ENCODE assay signal across 17 mouse cellular contexts in the genomic region with DNA sequence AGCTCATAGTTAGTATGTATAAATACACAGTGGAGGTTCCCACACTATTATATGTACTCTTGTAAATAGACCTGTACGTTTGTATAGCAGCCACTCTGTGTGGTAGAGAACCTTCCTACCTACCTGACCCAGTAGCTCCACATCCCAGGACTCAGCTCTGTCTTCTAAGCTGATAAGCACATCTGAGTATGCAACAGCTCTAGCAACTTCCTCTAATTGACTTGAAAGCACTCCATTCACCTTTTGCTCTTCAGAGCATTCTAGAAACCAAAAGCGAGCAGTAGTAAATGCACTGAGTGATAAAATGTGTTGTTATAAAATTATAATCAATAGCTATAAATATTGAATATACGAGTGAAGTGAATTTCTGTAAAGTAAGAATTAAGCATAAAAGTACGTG. TPM values are rescaled to one million over a fixed set of nuclear protein-coding genes. Genes with fewer than 3 reads are reported as not detected.
DNase-seq lines count a peak whose midpoint lies in the region; ATAC-seq and TF ChIP-seq lines count a peak whose summit lies in the region.
"Had no signal": no experiment of that assay in that cellular context is flagged by ENCODE, and none has a peak within 500 bp of the region (broad histone marks: within the 10 kb centered on the region; RNA-seq: fewer than 3 reads in every experiment).

No protein-coding gene starts in this region.

- H3K36me3 ChIP-seq in liver, embryonic 15.5 days (replicated peaks) = no peaks in the 10 kb centered on the region
- 0 out of 2 replicates have a peak, but pooled peaks cover 3% of the 10 kb centered on the region for H3K36me3 ChIP-seq in liver, embryonic 12.5 days
- H3K36me3 ChIP-seq in MEL (ENCODE audit: control insufficient read depth in 1 of 2, insufficient read depth in 2 of 2, low read length in 2 of 2) = peaks cover 0 to 40% of the 10 kb centered on the region in 2 experiments; a peak in 2 of 4 replicates
- H3K36me3 ChIP-seq: embryonic facial prominence, embryonic 10.5 days; forebrain, embryonic 12.5 days; heart, embryonic 12.5 days had no signal

- H3K27me3 ChIP-seq in liver, embryonic 15.5 days = no peaks in the 10 kb centered on the region
- peaks cover 5% of the 10 kb centered on the region for H3K27me3 ChIP-seq in liver, embryonic 12.5 days (replicated peaks)
- no peaks in the 10 kb centered on the region for H3K27me3 ChIP-seq in MEL (ENCODE audit: control insufficient read depth in 1 of 2, insufficient read depth in 2 of 2, low read length in 2 of 2)
- H3K27me3 ChIP-seq: forebrain, embryonic 12.5 days; heart, embryonic 12.5 days; hindbrain, embryonic 13.5 days; kidney, embryonic 15.5 days had no signal

- no peaks in the 10 kb centered on the region for H3K9me3 ChIP-seq in liver, embryonic 15.5 days (replicated peaks)
- no peaks in the 10 kb centered on the region for H3K9me3 ChIP-seq in liver, embryonic 12.5 days (replicated peaks)
- no peaks in the 10 kb centered on the region for H3K9me3 ChIP-seq in MEL (replicated peaks; ENCODE audit: insufficient read depth, low read length)
- H3K9me3 ChIP-seq: embryonic facial prominence, embryonic 10.5 days; forebrain, embryonic 12.5 days; heart, embryonic 12.5 days; hindbrain, embryonic 13.5 days; kidney, embryonic 15.5 days had no signal

- no peak for ATAC-seq in liver, embryonic 15.5 days (ENCODE audit: insufficient read depth)
- no peak for ATAC-seq in liver, embryonic 12.5 days
- 0 out of 2 replicates have a peak, but pooled peaks have one; percentile 15 for ATAC-seq in common myeloid progenitor, adult 5-6 weeks (replicated peaks; ENCODE audit: low read depth, poor library complexity, severe bottlenecking)
- ATAC-seq in megakaryocyte progenitor cell, adult 5-6 weeks (replicated peaks; ENCODE audit: poor library complexity) = 0 out of 2 replicates have a peak, but pooled peaks have one; percentile 14

- intact Hi-C loops in left cerebral cortex, postnatal 36 days (cut with DNase I) = no loop called here

- no peak for TF ChIP-seq CTCF in MEL (IDR thresholded peaks at IDR 0.05 in 2 of 3, conservative IDR thresholded peaks at IDR 0.05 in 1 of 3; ENCODE audit: control insufficient read depth in 1 of 3, insufficient read depth in 1 of 3, low read depth in 2 of 3, low read length in 3 of 3, poor library complexity in 1 of 3, severe bottlenecking in 1 of 3)

- H3K27ac ChIP-seq in liver, embryonic 15.5 days (replicated peaks) = peak overlapping the region; percentile 48; the same call in 1 of the 2 replicates
- H3K27ac ChIP-seq in liver, embryonic 12.5 days = no peak overlapping the region
- peak overlapping the region; percentile 58 for H3K27ac ChIP-seq in MEL (ENCODE audit: control insufficient read depth, low read depth, low read length)
- H3K27ac ChIP-seq: embryonic facial prominence, embryonic 10.5 days; forebrain, embryonic 12.5 days; hindbrain, embryonic 13.5 days; kidney, embryonic 15.5 days had no signal

- H3K4me1 ChIP-seq in liver, embryonic 15.5 days (replicated peaks) = peaks cover 40% of the 10 kb centered on the region
- H3K4me1 ChIP-seq in liver, embryonic 12.5 days = peaks cover 47% of the 10 kb centered on the region
- H3K4me1 ChIP-seq in MEL (ENCODE audit: control insufficient read depth in 1 of 2, insufficient read depth in 2 of 2, low read length in 2 of 2) = peaks cover 22 to 28% of the 10 kb centered on the region in 2 experiments
- H3K4me1 ChIP-seq: kidney, embryonic 15.5 days had no signal

- no peaks in the 10 kb centered on the region for H3K79me2 ChIP-seq in MEL (ENCODE audit: control insufficient read depth, insufficient read depth, low read length, poor library complexity)

- no peak for TF ChIP-seq RAD21 in MEL (IDR thresholded peaks at IDR 0.05; ENCODE audit: low read depth, low read length)

- H3K9ac ChIP-seq in liver, embryonic 15.5 days = no peak overlapping the region
- no peak overlapping the region for H3K9ac ChIP-seq in liver, embryonic 12.5 days
- no peak overlapping the region for H3K9ac ChIP-seq in MEL (ENCODE audit: control insufficient read depth, low read depth, low read length, poor library complexity, severe bottlenecking)
- H3K9ac ChIP-seq: forebrain, embryonic 12.5 days; heart, embryonic 12.5 days; hindbrain, embryonic 13.5 days; kidney, embryonic 15.5 days had no signal

- 44% methylated on average over 4 of the region's 4 CpGs for WGBS in liver, embryonic 15.5 days (ENCODE audit: insufficient replicate concordance)
- WGBS in liver, embryonic 12.5 days (ENCODE audit: insufficient replicate concordance) = 42% methylated on average over 4 of the region's 4 CpGs

- no peak overlapping the region for H3K4me2 ChIP-seq in liver, embryonic 15.5 days
- no peak overlapping the region for H3K4me2 ChIP-seq in liver, embryonic 12.5 days
- H3K4me2 ChIP-seq: forebrain, embryonic 12.5 days; heart, embryonic 12.5 days; hindbrain, embryonic 13.5 days; kidney, embryonic 15.5 days had no signal

- TF ChIP-seq POLR2A in MEL (IDR thresholded peaks at IDR 0.05; ENCODE audit: control insufficient read depth in 1 of 2, insufficient read depth in 1 of 2, low read depth in 1 of 2, low read length in 2 of 2, poor library complexity in 1 of 2) = no peak

- no peak overlapping the region for H3K4me3 ChIP-seq in liver, embryonic 15.5 days (replicated peaks)
- H3K4me3 ChIP-seq in liver, embryonic 12.5 days = no peak overlapping the region
- H3K4me3 ChIP-seq in MEL (ENCODE audit: control insufficient read depth in 1 of 2, insufficient read depth in 1 of 2, low read depth in 2 of 2, low read length in 2 of 2) = no peak overlapping the region
- H3K4me3 ChIP-seq: embryonic facial prominence, embryonic 10.5 days; forebrain, embryonic 12.5 days; heart, embryonic 12.5 days; hindbrain, embryonic 13.5 days; kidney, embryonic 15.5 days had no signal

- TF ChIP-seq EP300 in MEL (IDR thresholded peaks at IDR 0.05; ENCODE audit: low read depth in 1 of 2, low read length in 2 of 2) = peak; percentile 47 to 82

- peak; percentile 74 for DNase-seq in MEL (ENCODE audit: low read depth, low spot score)
- no peak for DNase-seq in left cerebral cortex, adult 9 months (ENCODE audit: low spot score in 2 of 2)
- DNase-seq in left cerebral cortex, postnatal 36 days (ENCODE audit: low spot score in 2 of 2) = no peak
- DNase-seq: cerebellum, adult 2 months; cerebellum, postnatal 36 days; retina, postnatal 1 day; right cerebral cortex, postnatal 4 days; thymus, postnatal 25 days had no signal

TF ChIP-seq in MEL, 35 proteins besides CTCF, POLR2A, EP300 and RAD21:
- peak; percentile 82 for TF ChIP-seq GATA1 (IDR thresholded peaks at IDR 0.05; ENCODE audit: low read depth, low read length)
- no peak for TF ChIP-seq MYC (IDR thresholded peaks at IDR 0.05; ENCODE audit: low read depth, low read length)
- no peak for TF ChIP-seq CHD2 (IDR thresholded peaks at IDR 0.05; ENCODE audit: low read length)
- peak; percentile 58; the same call in 1 of the 2 replicates for TF ChIP-seq JUND (IDR thresholded peaks at IDR 0.05; ENCODE audit: low read depth, low read length)
- no peak for TF ChIP-seq MAX (IDR thresholded peaks at IDR 0.05; ENCODE audit: low read length)
- TF ChIP-seq MAFK (IDR thresholded peaks at IDR 0.05; ENCODE audit: borderline replicate concordance, low read depth, low read length) = no peak
- peak; percentile 28; the same call in 1 of the 2 replicates for TF ChIP-seq ETS1 (IDR thresholded peaks at IDR 0.05; ENCODE audit: low read depth, low read length)
- TF ChIP-seq MXI1 (IDR thresholded peaks at IDR 0.05; ENCODE audit: low read depth, low read length) = no peak
- TF ChIP-seq MAZ (IDR thresholded peaks at IDR 0.05; ENCODE audit: low read depth, low read length) = no peak
- TF ChIP-seq TAL1 (IDR thresholded peaks at IDR 0.05; ENCODE audit: low read length) = 0 out of 2 replicates have a peak, but pooled peaks have one; percentile 10
- TF ChIP-seq ZNF384 (IDR thresholded peaks at IDR 0.05; ENCODE audit: low read depth, low read length) = no peak
- TF ChIP-seq ZMIZ1 (IDR thresholded peaks at IDR 0.05; ENCODE audit: low read depth, low read length) = no peak
- 0 out of 2 replicates have a peak, but pooled peaks have one; percentile 16 for TF ChIP-seq TCF12 (IDR thresholded peaks at IDR 0.05; ENCODE audit: low read depth, low read length)
- TF ChIP-seq SIN3A (IDR thresholded peaks at IDR 0.05; ENCODE audit: low read length) = 0 out of 2 replicates have a peak, but pooled peaks have one; percentile 25

RNA-seq across cellular contexts. Expression of a gene that starts 12.5 kb away (rescaled TPM):
- polyA plus RNA-seq in liver, embryonic 15.5 days (2015; fragmentation: Nextera tagmentation; extraction: Ambion mirVana) = 4.4 and 5.0 TPM in 2 replicates
- polyA plus RNA-seq in liver, embryonic 12.5 days (2016; fragmentation: Nextera tagmentation; extraction: Ambion mirVana) = 6.4 and 6.7 TPM in 2 replicates
- total RNA-seq in MEL (2012; rRNA removed) = 4.6 and 4.9 TPM in 2 replicates
- 1 to 10 TPM in 1 of 2 experiments, not detected in 1; 7.8 TPM for polyA plus RNA-seq in MEL (2012; ENCODE audit: insufficient read depth in 1 of 2, insufficient read length in 2 of 2, low read depth in 1 of 2, low replicate concordance in 2 of 2, missing spikeins in 1 of 2)
- 29.6 and 31.5 TPM in 2 replicates for total RNA-seq in common myeloid progenitor, adult 5-6 weeks (2017)
- total RNA-seq in megakaryocyte progenitor cell, adult 5-6 weeks (2015) = 9.4 and 12.8 TPM in 2 replicates
- 23.2 and 25.4 TPM in 2 replicates for total RNA-seq in megakaryocyte progenitor cell, adult 5-6 weeks (2017)
- total RNA-seq in left cerebral cortex, postnatal 36 days (2021) = 10 to 100 TPM; 12.1 to 19.8 TPM

RNA-seq across cellular contexts. Expression of a gene that starts 13.1 kb away (rescaled TPM):
- polyA plus RNA-seq in liver, embryonic 15.5 days (2015; fragmentation: Nextera tagmentation; extraction: Ambion mirVana) = 4.8 and 7.3 TPM in 2 replicates
- 9.4 and 11.5 TPM in 2 replicates for polyA plus RNA-seq in liver, embryonic 12.5 days (2016; fragmentation: Nextera tagmentation; extraction: Ambion mirVana)
- 9.2 and 10.8 TPM in 2 replicates for total RNA-seq in MEL (2012; rRNA removed)
- 100 to 1,000 TPM in 1 of 2 experiments, 10 to 100 TPM in 1; 13.9 to 423 TPM for polyA plus RNA-seq in MEL (2012; ENCODE audit: insufficient read depth in 1 of 2, insufficient read length in 2 of 2, low read depth in 1 of 2, low replicate concordance in 2 of 2, missing spikeins in 1 of 2)
- total RNA-seq in common myeloid progenitor, adult 5-6 weeks (2017) = 51.8 TPM in 2 replicates
- total RNA-seq in megakaryocyte progenitor cell, adult 5-6 weeks (2015) = 32.9 and 42.4 TPM in 2 replicates
- total RNA-seq in megakaryocyte progenitor cell, adult 5-6 weeks (2017) = 28.2 and 32.0 TPM in 2 replicates
- 100 to 1,000 TPM in 1 of 2 experiments, 10 to 100 TPM in 1; 86.7 to 106 TPM for total RNA-seq in left cerebral cortex, postnatal 36 days (2021)

Comparison
In these comparisons a context has a peak if more than half of its experiments do, and no peak if none do; other contexts are left out.
1. ATAC-seq: peak in common myeloid progenitor, adult 5-6 weeks (single experiment) and megakaryocyte progenitor cell, adult 5-6 weeks (single experiment); none in liver, embryonic 15.5 days (single experiment) and liver, embryonic 12.5 days (single experiment).